Mouse (Mus musculus): ENCODE results near the gene Zfp14. TPM values are rescaled to one million over a fixed set of nuclear protein-coding genes. Genes with fewer than 3 reads are reported as not detected.

The Zfp14 gene
- polyA plus RNA-seq, 1 experiment from 2014 or later = 4.1 TPM

DNA sequence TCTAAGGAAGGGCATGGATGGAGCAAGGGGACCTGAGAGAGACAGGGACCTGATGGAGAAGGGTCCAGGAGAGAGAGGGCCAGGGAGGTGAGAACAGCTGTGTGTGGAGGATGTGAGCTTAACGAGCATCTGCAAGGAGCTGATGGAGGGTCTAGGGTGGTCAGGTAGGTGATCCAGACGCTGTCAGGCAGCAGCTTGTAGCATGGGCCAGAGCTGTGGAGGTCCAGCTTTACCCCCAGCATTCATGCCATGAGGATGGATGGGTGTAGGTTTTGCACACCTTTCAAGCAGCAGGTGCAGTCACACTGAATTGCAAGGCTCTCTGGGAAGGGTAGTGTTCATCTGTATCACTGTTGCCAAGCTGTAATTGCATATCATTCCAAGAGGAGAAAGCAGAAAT lies 31.6 kb downstream of the Zfp14 start:
- Histone ChIP-seq H3K4me2 (replicated peaks; ENCODE audit: low read depth, low read length) (no peak overlapping the region), H3K9me3 (ENCODE audit: control insufficient read depth, low read length) (no peaks in the 10 kb centered on the region), H3K4me3 (ENCODE audit: low read length) (no peak overlapping the region), H3K9ac (ENCODE audit: low read depth, low read length) (no peak overlapping the region), H3K27me3 (ENCODE audit: control insufficient read depth, insufficient read depth, low read length) (no peaks in the 10 kb centered on the region), H3K4me1 (ENCODE audit: control insufficient read depth, insufficient read depth, low read length) (no peaks in the 10 kb centered on the region), H3K36me3 (ENCODE audit: control insufficient read depth, insufficient read depth, low read length) (peaks cover 83% of the 10 kb centered on the region), H3K27ac (ENCODE audit: low read depth, low read length) (no peak overlapping the region)
- no peak for ATAC-seq (ENCODE audit: low FRiP score, low TSS enrichment)
- 86% methylated on average over 2 of the region's 2 CpGs for WGBS

GRCm38 (mm10) chr7:30017226-30017625 lies 34.0 kb downstream of the Zfp14 start:
- WGBS = 94% methylated on average over 6 of the region's 6 CpGs
- Histone ChIP-seq H3K9ac (ENCODE audit: low read depth, low read length) (no peak overlapping the region), H3K27me3 (ENCODE audit: control insufficient read depth, insufficient read depth, low read length) (no peaks in the 10 kb centered on the region), H3K4me1 (ENCODE audit: control insufficient read depth, insufficient read depth, low read length) (no peaks in the 10 kb centered on the region), H3K9me3 (ENCODE audit: control insufficient read depth, low read length) (no peaks in the 10 kb centered on the region), H3K36me3 (ENCODE audit: control insufficient read depth, insufficient read depth, low read length) (peaks cover 78% of the 10 kb centered on the region), H3K4me2 (replicated peaks; ENCODE audit: low read depth, low read length) (no peak overlapping the region), H3K27ac (ENCODE audit: low read depth, low read length) (no peak overlapping the region), H3K4me3 (ENCODE audit: low read length) (no peak overlapping the region)
- 0 out of 2 replicates have a peak, but pooled peaks have one; percentile 35 for ATAC-seq (ENCODE audit: low FRiP score, low TSS enrichment)

GRCm38 (mm10) chr7:30012956-30013363 lies 38.2 kb downstream of the Zfp14 start:
- Histone ChIP-seq H3K27me3 (ENCODE audit: control insufficient read depth, insufficient read depth, low read length) (no peaks in the 10 kb centered on the region), H3K4me3 (ENCODE audit: low read length) (no peak overlapping the region), H3K9me3 (ENCODE audit: control insufficient read depth, low read length) (no peaks in the 10 kb centered on the region), H3K4me1 (ENCODE audit: control insufficient read depth, insufficient read depth, low read length) (peaks cover 15% of the 10 kb centered on the region; the same call in 1 of the 2 replicates), H3K36me3 (ENCODE audit: control insufficient read depth, insufficient read depth, low read length) (peaks cover 74% of the 10 kb centered on the region), H3K9ac (ENCODE audit: low read depth, low read length) (no peak overlapping the region), H3K4me2 (replicated peaks; ENCODE audit: low read depth, low read length) (no peak overlapping the region), H3K27ac (ENCODE audit: low read depth, low read length) (no peak overlapping the region)
- 73% methylated on average over 4 of the region's 4 CpGs for WGBS
- ATAC-seq (ENCODE audit: low FRiP score, low TSS enrichment) = no peak

- Histone ChIP-seq H3K27me3 (ENCODE audit: control insufficient read depth, insufficient read depth, low read length) (no peaks in the 10 kb centered on the region), H3K9me3 (ENCODE audit: control insufficient read depth, low read length) (no peaks in the 10 kb centered on the region), H3K4me1 (ENCODE audit: control insufficient read depth, insufficient read depth, low read length) (peaks cover 15% of the 10 kb centered on the region; the same call in 1 of the 2 replicates), H3K4me2 (replicated peaks; ENCODE audit: low read depth, low read length) (no peak overlapping the region), H3K4me3 (ENCODE audit: low read length) (no peak overlapping the region), H3K36me3 (ENCODE audit: control insufficient read depth, insufficient read depth, low read length) (peaks cover 63% of the 10 kb centered on the region), H3K27ac (ENCODE audit: low read depth, low read length) (no peak overlapping the region), H3K9ac (ENCODE audit: low read depth, low read length) (no peak overlapping the region; the same call in 1 of the 2 replicates)
- no peak for ATAC-seq (ENCODE audit: low FRiP score, low TSS enrichment)
- 77% methylated on average over 10 of the region's 10 CpGs for WGBS
These were observed 40.5 kb downstream of the Zfp14 start for GRCm38 (mm10) chr7:30010551-30011195.

- Histone ChIP-seq H3K9ac (ENCODE audit: low read depth, low read length) (no peak overlapping the region), H3K4me3 (ENCODE audit: low read length) (no peak overlapping the region), H3K27ac (ENCODE audit: low read depth, low read length) (peak overlapping the region; percentile 38; the same call in 1 of the 2 replicates), H3K9me3 (ENCODE audit: control insufficient read depth, low read length) (no peaks in the 10 kb centered on the region), H3K4me2 (replicated peaks; ENCODE audit: low read depth, low read length) (no peak overlapping the region), H3K27me3 (ENCODE audit: control insufficient read depth, insufficient read depth, low read length) (no peaks in the 10 kb centered on the region), H3K36me3 (ENCODE audit: control insufficient read depth, insufficient read depth, low read length) (peaks cover 59% of the 10 kb centered on the region), H3K4me1 (ENCODE audit: control insufficient read depth, insufficient read depth, low read length) (peaks cover 15% of the 10 kb centered on the region; the same call in 1 of the 2 replicates)
- WGBS = 64% methylated on average over 21 of the region's 21 CpGs
- peak; percentile 70; the same call in 1 of the 2 replicates for ATAC-seq (ENCODE audit: low FRiP score, low TSS enrichment)
These were observed 41.7 kb downstream of the Zfp14 start for GRCm38 (mm10) chr7:30009321-30010085.

- H3K27me3 ChIP-seq (ENCODE audit: control insufficient read depth, insufficient read depth, low read length) = no peaks in the 10 kb centered on the region
- H3K4me1 ChIP-seq (ENCODE audit: control insufficient read depth, insufficient read depth, low read length) = peaks cover 15% of the 10 kb centered on the region; the same call in 1 of the 2 replicates
- no peak for ATAC-seq (ENCODE audit: low FRiP score, low TSS enrichment)
- H3K4me2 ChIP-seq (replicated peaks; ENCODE audit: low read depth, low read length) = no peak overlapping the region
- H3K4me3 ChIP-seq (ENCODE audit: low read length) = no peak overlapping the region
- H3K27ac ChIP-seq (ENCODE audit: low read depth, low read length) = peak overlapping the region; percentile 55; the same call in 1 of the 2 replicates
- no peak overlapping the region for H3K9ac ChIP-seq (ENCODE audit: low read depth, low read length)
- no peaks in the 10 kb centered on the region for H3K9me3 ChIP-seq (ENCODE audit: control insufficient read depth, low read length)
- WGBS = 74% methylated on average over 6 of the region's 6 CpGs
- H3K36me3 ChIP-seq (ENCODE audit: control insufficient read depth, insufficient read depth, low read length) = peaks cover 53% of the 10 kb centered on the region
These were observed 43.0 kb downstream of the Zfp14 start for GRCm38 (mm10) chr7:30008020-30008690.

DNA sequence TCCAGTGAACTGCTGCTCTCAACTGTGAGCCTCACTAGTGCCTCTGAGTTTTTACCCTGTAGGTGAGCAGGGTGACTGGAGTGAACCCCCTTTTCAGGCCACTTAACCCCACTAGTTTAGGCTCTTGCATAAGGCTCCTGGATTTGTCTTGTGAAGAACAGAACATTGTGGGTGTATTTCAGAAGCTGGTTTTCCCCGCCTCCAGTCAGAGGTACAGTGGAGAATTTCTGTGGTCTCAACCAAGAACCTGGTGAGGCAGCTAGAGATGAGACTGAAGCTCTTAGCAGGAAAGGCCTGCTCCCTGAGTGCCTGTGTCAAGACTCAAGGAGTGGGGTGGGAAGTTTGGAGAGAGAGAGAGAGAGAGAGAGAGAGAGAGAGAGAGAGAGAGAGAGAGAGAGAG lies 43.6 kb downstream of the Zfp14 start:
- H3K36me3 ChIP-seq (ENCODE audit: control insufficient read depth, insufficient read depth, low read length) = peaks cover 54% of the 10 kb centered on the region
- H3K9ac ChIP-seq (ENCODE audit: low read depth, low read length) = no peak overlapping the region
- ATAC-seq (ENCODE audit: low FRiP score, low TSS enrichment) = no peak
- H3K4me2 ChIP-seq (replicated peaks; ENCODE audit: low read depth, low read length) = no peak overlapping the region
- 89% methylated on average over 1 of the region's 1 CpGs for WGBS
- H3K27me3 ChIP-seq (ENCODE audit: control insufficient read depth, insufficient read depth, low read length) = no peaks in the 10 kb centered on the region
- no peaks in the 10 kb centered on the region for H3K9me3 ChIP-seq (ENCODE audit: control insufficient read depth, low read length)
- no peak overlapping the region for H3K4me3 ChIP-seq (ENCODE audit: low read length)
- H3K4me1 ChIP-seq (ENCODE audit: control insufficient read depth, insufficient read depth, low read length) = peaks cover 15% of the 10 kb centered on the region; the same call in 1 of the 2 replicates
- peak overlapping the region; percentile 55; the same call in 1 of the 2 replicates for H3K27ac ChIP-seq (ENCODE audit: low read depth, low read length)

- 72% methylated on average over 5 of the region's 5 CpGs for WGBS
- H3K4me3 ChIP-seq (ENCODE audit: low read length) = no peak overlapping the region
- ATAC-seq (ENCODE audit: low FRiP score, low TSS enrichment) = no peak
- H3K9ac ChIP-seq (ENCODE audit: low read depth, low read length) = no peak overlapping the region
- no peaks in the 10 kb centered on the region for H3K9me3 ChIP-seq (ENCODE audit: control insufficient read depth, low read length)
- H3K27ac ChIP-seq (ENCODE audit: low read depth, low read length) = no peak overlapping the region
- H3K4me2 ChIP-seq (replicated peaks; ENCODE audit: low read depth, low read length) = no peak overlapping the region
- no peaks in the 10 kb centered on the region for H3K4me1 ChIP-seq (ENCODE audit: control insufficient read depth, insufficient read depth, low read length)
- no peaks in the 10 kb centered on the region for H3K27me3 ChIP-seq (ENCODE audit: control insufficient read depth, insufficient read depth, low read length)
- peaks cover 64% of the 10 kb centered on the region for H3K36me3 ChIP-seq (ENCODE audit: control insufficient read depth, insufficient read depth, low read length)
These were observed 50.6 kb downstream of the Zfp14 start for GRCm38 (mm10) chr7:30000601-30001000.

Measured in kidney, embryonic 14.5 days (tissue).